Mouse (Mus musculus) layer of hippocampus, postnatal 10 days (tissue): ENCODE data around the gene Kank4. TPM values are rescaled to one million over a fixed set of nuclear protein-coding genes. Genes with fewer than 3 reads are reported as not detected.

Source experiments
- DNase-seq, 2 experiments: peaks; one replicate each; pipeline ENCODE4 v3.0.0; 2021; ENCODE audit warnings: low spot score in 2 of 2
- total RNA-seq, 2 experiments: library from RNA; stranded (reverse); gene quantifications; 2 replicates each; pipeline ENCODE4 v1.2.3; 2021

Kank4 gene
- total RNA-seq, 2 experiments from 2014 or later, result 2.8 to 3.0 TPM

DNA sequence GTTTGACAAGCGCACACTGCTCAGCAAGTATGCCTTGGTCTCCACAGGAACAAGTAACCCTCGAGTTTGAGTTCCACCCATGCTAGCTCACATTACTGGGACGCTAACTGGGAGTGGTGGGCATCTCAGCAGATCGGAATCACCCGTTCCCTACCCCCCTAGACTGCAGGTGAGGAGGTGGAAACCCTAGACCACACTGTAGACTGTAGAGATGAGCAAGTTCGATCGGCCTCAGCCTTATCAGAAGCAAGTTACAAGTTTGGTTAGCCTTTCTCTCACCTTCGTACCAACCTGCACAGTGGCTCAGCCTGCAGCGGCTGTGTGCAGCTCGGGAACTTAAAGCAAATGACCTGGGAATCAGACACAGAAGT lies 98.8 kb downstream of the Kank4 start:
- DNase-seq, result no peak

GRCm38 (mm10) chr4:98717735-98718546 lies 99.4 kb downstream of the Kank4 start:
- peak in 1 of 2 experiments; percentile 31 for DNase-seq

DNA sequence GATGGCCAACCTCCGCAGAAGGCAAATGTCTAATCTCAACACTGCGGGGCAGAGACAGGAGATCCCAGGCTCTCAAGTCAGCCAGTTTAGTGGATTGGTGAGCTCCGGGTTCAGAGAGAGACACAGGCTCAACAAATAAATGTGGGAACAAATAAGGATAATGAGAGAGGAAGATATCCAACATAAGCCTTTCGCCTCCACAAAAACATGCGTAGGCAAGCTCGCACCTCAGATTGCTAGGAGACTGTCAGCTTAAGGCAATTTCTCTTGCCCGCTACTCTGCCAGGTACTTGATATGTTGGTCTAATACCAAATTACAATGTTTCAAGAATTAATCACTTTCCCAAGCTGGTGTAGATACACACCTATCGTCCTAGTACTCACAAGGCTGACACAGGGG lies 106.4 kb downstream of the Kank4 start:
- DNase-seq, result no peak

Other genes with a start within 250 kb of the Kank4 start
- gene L1td1, start 90.8 kb downstream of the Kank4 start, total RNA-seq, result under 1 TPM in 1 of 2 experiments, not detected in 1; 0.34 TPM
- not detected for gene I0C0044D17Rik, start 6.3 kb upstream of the Kank4 start, total RNA-seq
- 10 to 100 TPM; 23.8 to 31.9 TPM for gene Usp1, start 106.3 kb upstream of the Kank4 start, total RNA-seq
- gene Angptl3, start 213.4 kb upstream of the Kank4 start, total RNA-seq, result not detected